Mouse (Mus musculus): ENCODE measurements around the gene Uaca. TPM values are rescaled to one million over a fixed set of nuclear protein-coding genes. Genes with fewer than 3 reads are reported as not detected.

Uaca gene
- polyA plus RNA-seq, 1 experiment from 2014 or later: 15.0 TPM

DNA sequence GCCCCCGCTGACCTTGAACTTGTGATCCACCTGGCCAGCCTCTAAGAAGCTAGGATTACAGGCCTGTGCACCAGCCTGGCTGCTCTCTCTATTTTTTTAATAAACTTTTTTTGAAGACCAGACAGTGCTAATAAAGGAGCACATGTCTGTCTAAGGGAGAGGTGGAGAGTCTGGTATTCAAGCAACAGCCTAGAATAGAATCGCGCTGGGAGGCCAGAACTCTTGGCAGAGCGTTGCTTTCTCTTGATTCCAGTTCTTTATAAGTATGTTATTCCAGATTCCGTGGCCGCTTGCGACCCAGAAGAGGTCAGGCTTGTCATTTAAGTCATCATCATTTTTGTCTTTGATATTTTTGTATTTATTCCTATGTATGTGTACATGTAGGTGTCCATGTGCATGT is 31.2 kb downstream of the Uaca start:
- Histone ChIP-seq H3K4me2 (ENCODE audit: low read length) (no peak overlapping the region), H3K4me3 (replicated peaks; ENCODE audit: low read length) (no peak overlapping the region), H3K9ac (replicated peaks; ENCODE audit: low read depth, low read length) (no peak overlapping the region), H3K36me3 (ENCODE audit: control insufficient read depth, insufficient read depth) (no peaks in the 10 kb centered on the region), H3K4me1 (replicated peaks; ENCODE audit: control insufficient read depth, insufficient read depth, low read length) (no peaks in the 10 kb centered on the region), H3K27ac (ENCODE audit: low read length) (no peak overlapping the region), H3K27me3 (replicated peaks; ENCODE audit: control insufficient read depth, insufficient read depth, low read length) (no peaks in the 10 kb centered on the region), H3K9me3 (ENCODE audit: control insufficient read depth, low read length) (no peaks in the 10 kb centered on the region)
- ATAC-seq: no peak
- 94% methylated on average over 7 of the region's 7 CpGs for WGBS

DNA sequence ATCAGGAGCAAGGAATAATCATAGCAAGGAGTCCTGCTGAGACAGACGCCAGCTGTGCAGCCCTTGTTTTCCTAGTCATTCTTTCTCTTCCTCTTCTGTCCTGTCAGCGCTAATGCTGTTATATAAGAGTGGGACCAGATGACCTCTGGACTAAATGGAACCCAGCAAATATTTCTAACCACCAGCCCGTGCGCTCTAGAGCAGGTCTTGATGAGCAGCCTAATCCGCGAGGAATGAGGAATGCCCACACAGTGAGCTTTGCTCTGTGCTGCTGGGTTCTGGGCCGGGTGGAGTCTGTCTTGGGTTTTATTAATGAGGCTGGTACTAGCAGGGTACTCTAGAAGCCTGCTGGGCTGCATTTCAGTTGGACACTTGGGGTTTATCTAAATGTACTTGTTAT is 32.4 kb downstream of the Uaca start:
- Histone ChIP-seq H3K27ac (ENCODE audit: low read length) (no peak overlapping the region), H3K4me3 (replicated peaks; ENCODE audit: low read length) (no peak overlapping the region), H3K9me3 (ENCODE audit: control insufficient read depth, low read length) (no peaks in the 10 kb centered on the region), H3K27me3 (replicated peaks; ENCODE audit: control insufficient read depth, insufficient read depth, low read length) (no peaks in the 10 kb centered on the region), H3K36me3 (ENCODE audit: control insufficient read depth, insufficient read depth) (no peaks in the 10 kb centered on the region), H3K9ac (replicated peaks; ENCODE audit: low read depth, low read length) (no peak overlapping the region), H3K4me2 (ENCODE audit: low read length) (no peak overlapping the region), H3K4me1 (replicated peaks; ENCODE audit: control insufficient read depth, insufficient read depth, low read length) (no peaks in the 10 kb centered on the region)
- 82% methylated on average over 7 of the region's 7 CpGs for WGBS
- ATAC-seq: no peak

DNA sequence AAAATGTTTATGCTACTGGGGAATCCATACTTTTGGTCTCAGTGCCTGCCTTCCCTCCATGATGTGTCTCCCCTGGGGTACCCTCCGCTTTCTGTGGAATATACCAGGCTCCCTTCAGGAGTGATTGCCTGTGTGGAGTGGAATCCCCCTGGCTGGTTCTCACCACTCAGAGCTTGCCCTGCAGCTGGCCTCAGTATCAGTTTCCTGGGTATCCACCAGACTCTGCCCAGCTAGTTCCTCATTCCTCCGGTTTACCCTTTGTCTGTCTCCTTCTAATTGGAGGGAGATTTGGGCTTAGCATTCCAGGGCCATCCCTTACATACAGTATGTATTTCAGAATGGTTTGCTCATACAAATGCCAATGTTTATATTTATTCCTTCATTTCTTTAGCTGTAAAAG is 33.9 kb downstream of the Uaca start:
- 73% methylated on average over 2 of the region's 2 CpGs for WGBS
- H3K4me3 ChIP-seq (replicated peaks; ENCODE audit: low read length): no peak overlapping the region
- no peak overlapping the region for H3K27ac ChIP-seq (ENCODE audit: low read length)
- H3K4me2 ChIP-seq (ENCODE audit: low read length): no peak overlapping the region
- H3K4me1 ChIP-seq (replicated peaks; ENCODE audit: control insufficient read depth, insufficient read depth, low read length): no peaks in the 10 kb centered on the region
- H3K27me3 ChIP-seq (replicated peaks; ENCODE audit: control insufficient read depth, insufficient read depth, low read length): no peaks in the 10 kb centered on the region
- no peak for ATAC-seq
- H3K9ac ChIP-seq (replicated peaks; ENCODE audit: low read depth, low read length): no peak overlapping the region
- no peaks in the 10 kb centered on the region for H3K36me3 ChIP-seq (ENCODE audit: control insufficient read depth, insufficient read depth)
- no peaks in the 10 kb centered on the region for H3K9me3 ChIP-seq (ENCODE audit: control insufficient read depth, low read length)

DNA sequence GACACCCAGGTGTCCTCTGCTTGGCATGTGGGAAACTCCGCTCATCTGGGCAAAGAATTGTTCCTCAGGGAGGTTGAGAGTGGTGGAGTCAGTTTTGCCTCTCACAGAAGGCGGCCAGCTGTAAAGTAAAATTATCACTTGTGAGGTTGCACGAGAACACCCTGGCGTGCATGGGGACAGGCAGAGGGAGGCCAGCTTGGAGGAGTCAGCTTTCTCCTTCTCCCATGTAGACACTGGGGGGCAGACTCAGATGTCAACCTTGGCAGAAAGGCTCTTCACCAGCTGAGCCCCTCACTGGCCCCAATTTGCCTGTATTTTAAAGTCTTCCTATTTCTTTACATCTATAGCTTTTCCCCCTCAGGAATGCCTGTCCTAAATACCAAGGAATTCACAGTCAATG is 35.3 kb downstream of the Uaca start:
- WGBS: 91% methylated on average over 4 of the region's 4 CpGs
- no peaks in the 10 kb centered on the region for H3K9me3 ChIP-seq (ENCODE audit: control insufficient read depth, low read length)
- no peak for ATAC-seq
- no peak overlapping the region for H3K4me2 ChIP-seq (ENCODE audit: low read length)
- H3K27ac ChIP-seq (ENCODE audit: low read length): no peak overlapping the region
- H3K36me3 ChIP-seq (ENCODE audit: control insufficient read depth, insufficient read depth): no peaks in the 10 kb centered on the region
- H3K4me1 ChIP-seq (replicated peaks; ENCODE audit: control insufficient read depth, insufficient read depth, low read length): no peaks in the 10 kb centered on the region
- no peak overlapping the region for H3K9ac ChIP-seq (replicated peaks; ENCODE audit: low read depth, low read length)
- H3K27me3 ChIP-seq (replicated peaks; ENCODE audit: control insufficient read depth, insufficient read depth, low read length): no peaks in the 10 kb centered on the region
- H3K4me3 ChIP-seq (replicated peaks; ENCODE audit: low read length): no peak overlapping the region

DNA sequence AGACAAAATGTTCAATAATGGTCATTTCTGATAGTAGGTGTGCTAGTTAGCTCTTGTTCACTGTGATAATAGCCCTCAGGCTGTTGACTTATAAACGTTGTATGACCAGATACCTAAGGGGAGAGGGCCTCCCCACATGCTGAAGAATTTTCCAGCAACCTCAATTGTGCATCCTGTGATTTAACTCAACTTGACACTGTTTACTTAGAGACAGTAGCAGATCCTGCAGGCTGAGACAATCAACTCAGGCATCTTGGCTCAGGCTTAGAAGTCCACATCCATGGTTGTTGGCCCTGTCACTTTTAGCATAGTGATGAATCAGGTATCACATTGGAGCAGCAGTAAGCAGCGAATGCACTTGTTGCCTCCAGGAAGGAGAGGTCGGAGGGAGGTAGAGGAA is 35.7 kb downstream of the Uaca start:
- no peak overlapping the region for H3K4me3 ChIP-seq (replicated peaks; ENCODE audit: low read length)
- H3K4me2 ChIP-seq (ENCODE audit: low read length): no peak overlapping the region
- no peaks in the 10 kb centered on the region for H3K27me3 ChIP-seq (replicated peaks; ENCODE audit: control insufficient read depth, insufficient read depth, low read length)
- H3K9me3 ChIP-seq (ENCODE audit: control insufficient read depth, low read length): no peaks in the 10 kb centered on the region
- 58% methylated on average over 3 of the region's 3 CpGs for WGBS
- H3K4me1 ChIP-seq (replicated peaks; ENCODE audit: control insufficient read depth, insufficient read depth, low read length): no peaks in the 10 kb centered on the region
- H3K27ac ChIP-seq (ENCODE audit: low read length): no peak overlapping the region
- no peak for ATAC-seq
- no peak overlapping the region for H3K9ac ChIP-seq (replicated peaks; ENCODE audit: low read depth, low read length)
- no peaks in the 10 kb centered on the region for H3K36me3 ChIP-seq (ENCODE audit: control insufficient read depth, insufficient read depth)

DNA sequence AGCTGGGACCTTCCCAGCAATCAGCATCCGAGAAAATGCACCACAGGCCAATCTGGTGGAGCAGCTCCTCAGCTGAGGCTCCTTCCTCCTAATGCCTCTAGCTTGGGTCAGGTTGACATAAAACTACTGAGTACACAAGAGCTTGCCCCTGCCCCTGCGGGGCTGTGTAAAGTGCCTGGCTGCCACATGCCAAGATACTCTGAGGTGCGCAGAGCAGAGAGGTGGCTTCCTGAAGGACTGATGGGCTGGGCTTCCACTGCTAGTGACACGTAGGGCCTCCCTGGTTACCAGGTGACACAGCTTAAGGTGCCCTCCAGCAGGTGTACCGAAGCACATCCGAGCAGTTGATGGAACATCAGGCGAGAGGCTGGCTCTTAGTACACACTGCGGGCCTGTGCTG is 37.9 kb downstream of the Uaca start:
- ATAC-seq: no peak
- WGBS: 96% methylated on average over 8 of the region's 8 CpGs

DNA sequence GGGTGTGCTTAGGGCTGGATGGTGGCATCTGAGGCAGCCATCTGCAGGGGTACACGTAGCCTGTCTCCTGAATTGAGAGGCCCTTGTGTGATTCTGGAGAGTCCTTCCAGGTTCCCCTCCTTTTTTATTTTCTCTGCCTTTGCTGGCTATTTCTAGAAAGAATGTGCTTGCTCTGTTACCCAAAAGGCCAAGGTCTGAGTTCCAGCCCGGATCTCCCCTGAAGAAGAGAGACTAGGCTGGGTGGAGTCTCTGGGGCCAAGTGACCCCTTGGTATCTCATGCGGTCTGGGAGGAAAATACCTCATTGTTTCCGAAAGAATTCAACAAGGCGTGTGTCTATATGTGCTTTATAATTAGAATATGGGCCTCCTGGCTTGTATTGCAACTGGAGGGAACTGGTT is 41.8 kb downstream of the Uaca start:
- no peaks in the 10 kb centered on the region for H3K36me3 ChIP-seq (ENCODE audit: control insufficient read depth, insufficient read depth)
- no peak overlapping the region for H3K9ac ChIP-seq (replicated peaks; ENCODE audit: low read depth, low read length)
- WGBS: 61% methylated on average over 5 of the region's 5 CpGs
- H3K4me2 ChIP-seq (ENCODE audit: low read length): no peak overlapping the region
- no peak overlapping the region for H3K27ac ChIP-seq (ENCODE audit: low read length)
- no peak for ATAC-seq
- H3K27me3 ChIP-seq (replicated peaks; ENCODE audit: control insufficient read depth, insufficient read depth, low read length): no peaks in the 10 kb centered on the region
- H3K9me3 ChIP-seq (ENCODE audit: control insufficient read depth, low read length): no peaks in the 10 kb centered on the region
- H3K4me1 ChIP-seq (replicated peaks; ENCODE audit: control insufficient read depth, insufficient read depth, low read length): peaks cover 18% of the 10 kb centered on the region
- no peak overlapping the region for H3K4me3 ChIP-seq (replicated peaks; ENCODE audit: low read length)

More for the DNA sequence above, 37.9 kb downstream of the Uaca start:
- Histone ChIP-seq H3K4me2 (ENCODE audit: low read length) (no peak overlapping the region), H3K27me3 (replicated peaks; ENCODE audit: control insufficient read depth, insufficient read depth, low read length) (no peaks in the 10 kb centered on the region), H3K4me1 (replicated peaks; ENCODE audit: control insufficient read depth, insufficient read depth, low read length) (peaks cover 3% of the 10 kb centered on the region), H3K4me3 (replicated peaks; ENCODE audit: low read length) (no peak overlapping the region), H3K9me3 (ENCODE audit: control insufficient read depth, low read length) (no peaks in the 10 kb centered on the region), H3K36me3 (ENCODE audit: control insufficient read depth, insufficient read depth) (no peaks in the 10 kb centered on the region), H3K27ac (ENCODE audit: low read length) (no peak overlapping the region), H3K9ac (replicated peaks; ENCODE audit: low read depth, low read length) (no peak overlapping the region)

DNA sequence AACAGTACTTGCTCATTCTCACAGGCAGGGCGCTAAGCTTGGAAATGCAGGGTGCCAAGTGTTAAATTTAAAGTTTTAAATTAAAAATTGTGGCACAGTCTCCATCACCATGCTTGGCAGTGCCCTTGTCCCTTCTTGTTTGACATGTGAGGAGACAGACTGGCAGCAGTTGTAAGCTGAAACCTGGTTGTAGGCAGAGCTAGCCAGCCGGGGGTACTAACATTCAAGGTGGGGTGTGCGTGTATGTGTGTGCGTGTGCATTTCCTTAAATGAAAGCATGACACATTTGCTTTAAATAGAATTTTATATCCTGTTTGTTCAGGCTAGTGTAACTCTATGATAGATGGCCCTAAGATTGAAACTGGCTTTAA is 42.7 kb downstream of the Uaca start:
- H3K9ac ChIP-seq (replicated peaks; ENCODE audit: low read depth, low read length): no peak overlapping the region
- no peak; the same call in 1 of the 2 replicates for ATAC-seq
- WGBS: 21% methylated on average over 4 of the region's 4 CpGs

DNA sequence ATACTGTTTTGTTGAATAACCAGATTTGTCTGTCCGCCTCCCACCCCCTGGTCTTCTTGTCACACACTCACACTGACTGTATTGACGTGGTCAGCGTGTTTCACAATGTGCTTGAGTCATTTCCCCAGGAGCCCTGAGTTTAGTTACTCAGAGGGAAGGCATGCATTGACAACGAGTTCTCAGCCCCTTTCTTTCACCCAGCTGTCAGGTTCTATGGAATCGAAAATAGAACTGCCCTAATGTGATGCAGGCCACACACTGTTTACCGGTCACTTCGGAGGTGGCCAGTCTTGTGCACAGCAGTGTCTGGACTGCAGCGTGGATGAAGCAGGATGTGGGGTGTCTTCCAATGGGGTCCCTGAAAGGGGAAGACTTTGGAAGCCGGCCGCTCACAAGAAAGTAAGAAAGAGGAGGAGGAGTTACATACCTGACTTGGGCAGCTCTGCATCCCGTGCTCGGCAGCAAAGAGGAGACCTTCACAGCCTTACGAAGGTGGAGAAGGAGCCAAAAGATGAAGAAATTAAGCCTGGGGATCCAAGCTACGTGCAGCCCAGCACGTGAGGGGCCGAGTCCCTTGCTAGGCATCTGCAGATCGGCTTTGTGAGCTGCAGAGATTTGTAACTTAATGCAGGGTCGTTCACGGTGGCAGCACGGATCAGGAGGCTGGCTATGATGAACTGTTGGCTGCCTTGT is 43.3 kb downstream of the Uaca start:
- Histone ChIP-seq H3K4me2 (ENCODE audit: low read length) (peak overlapping the region; percentile 55), H3K9me3 (ENCODE audit: control insufficient read depth, low read length) (no peaks in the 10 kb centered on the region), H3K4me1 (replicated peaks; ENCODE audit: control insufficient read depth, insufficient read depth, low read length) (peaks cover 23% of the 10 kb centered on the region), H3K36me3 (ENCODE audit: control insufficient read depth, insufficient read depth) (no peaks in the 10 kb centered on the region), H3K9ac (replicated peaks; ENCODE audit: low read depth, low read length) (peak overlapping the region; percentile 52), H3K27ac (ENCODE audit: low read length) (peak overlapping the region; percentile 25), H3K27me3 (replicated peaks; ENCODE audit: control insufficient read depth, insufficient read depth, low read length) (no peaks in the 10 kb centered on the region), H3K4me3 (replicated peaks; ENCODE audit: low read length) (peak overlapping the region; percentile 16)
- WGBS: 3% methylated on average over 20 of the region's 20 CpGs
- peak; percentile 57 for ATAC-seq

More for the DNA sequence above, 42.7 kb downstream of the Uaca start:
- no peaks in the 10 kb centered on the region for H3K9me3 ChIP-seq (ENCODE audit: control insufficient read depth, low read length)
- peaks cover 22% of the 10 kb centered on the region for H3K4me1 ChIP-seq (replicated peaks; ENCODE audit: control insufficient read depth, insufficient read depth, low read length)
- peak overlapping the region; percentile 25; the same call in 1 of the 2 replicates for H3K27ac ChIP-seq (ENCODE audit: low read length)
- H3K27me3 ChIP-seq (replicated peaks; ENCODE audit: control insufficient read depth, insufficient read depth, low read length): no peaks in the 10 kb centered on the region
- peak overlapping the region; percentile 55 for H3K4me2 ChIP-seq (ENCODE audit: low read length)
- peak overlapping the region; percentile 16 for H3K4me3 ChIP-seq (replicated peaks; ENCODE audit: low read length)
- no peaks in the 10 kb centered on the region for H3K36me3 ChIP-seq (ENCODE audit: control insufficient read depth, insufficient read depth)

Measured in forebrain, embryonic 16.5 days (tissue).